Comparison of ENCODE assay signal across 8 mouse cellular contexts in the genomic region with DNA sequence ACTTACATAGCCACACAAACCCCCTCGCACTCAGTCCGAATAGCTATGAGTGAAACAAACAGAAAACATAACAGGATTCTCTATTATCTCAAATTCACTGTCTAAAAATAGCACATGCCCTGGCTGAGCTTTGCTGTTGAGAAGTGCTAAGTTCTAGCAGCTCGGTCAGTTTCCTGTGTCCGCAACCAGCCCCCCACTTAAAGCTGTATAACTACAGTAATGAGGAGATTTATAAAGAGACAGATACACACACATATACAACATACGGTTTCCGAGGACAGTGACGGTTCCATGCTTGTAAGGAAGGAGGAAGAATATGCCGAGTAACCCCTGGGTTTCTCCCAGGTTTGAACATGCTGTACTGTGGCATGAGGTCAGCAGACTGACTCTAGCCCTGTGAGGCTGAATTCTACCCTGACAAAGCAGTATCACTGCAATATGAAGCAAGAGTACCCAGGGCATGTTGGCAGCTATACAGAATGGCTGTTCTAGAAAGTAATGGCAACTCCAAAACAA.
DNase-seq lines count a peak whose midpoint lies in the region; ATAC-seq lines count a peak whose summit lies in the region.

No protein-coding gene starts in this region.

- peak; percentile 80 for DNase-seq in 416B (ENCODE audit: low read depth)
- peak; percentile 63 for DNase-seq in NIH3T3 (ENCODE audit: low read depth)
- peak; percentile 58 for DNase-seq in gonadal fat pad, adult 2 months (ENCODE audit: low read depth)
- peak; percentile 42 for DNase-seq in kidney, adult 9 months
- no peak for DNase-seq in frontal cortex, postnatal 25 days (ENCODE audit: low spot score in 2 of 2)
- no peak for DNase-seq in spleen, adult 18-20 months
- no peak for DNase-seq in spleen, postnatal 10 days (ENCODE audit: low spot score in 2 of 2)

- peak; percentile 77 for ATAC-seq in megakaryocyte progenitor cell, adult 5-6 weeks (replicated peaks; ENCODE audit: poor library complexity)

Comparison
In these comparisons a context has a peak if more than half of its experiments do, and no peak if none do; other contexts are left out.
1. DNase-seq: peak in 416B (single experiment), NIH3T3 (single experiment), gonadal fat pad, adult 2 months (single experiment) and kidney, adult 9 months (single experiment); none in frontal cortex, postnatal 25 days (0 of 2), spleen, adult 18-20 months (0 of 2) and spleen, postnatal 10 days (0 of 2).